Mouse (Mus musculus) testis, adult 2 months (tissue): ENCODE results near the gene Abracl. TPM values are rescaled to one million over a fixed set of nuclear protein-coding genes. Genes with fewer than 3 reads are reported as not detected.

Source experiments
- H3K27ac ChIP-seq: fragments of 200-500 bp; 2 replicates; pipeline ENCODE4 v1.5.1; 2012; ENCODE audit warnings: low read depth, low read length; ENCODE audit not compliant: control insufficient read depth, insufficient read depth
- H3K27me3 ChIP-seq: fragments of 200-500 bp; 2 replicates; pipeline ENCODE4 v1.6.1; 2012; ENCODE audit warnings: mild to moderate bottlenecking, low read length, moderate library complexity; ENCODE audit not compliant: control insufficient read depth, insufficient read depth
- H3K36me3 ChIP-seq: fragments of 200-500 bp; 2 replicates; pipeline ENCODE4 v1.6.1; 2012; ENCODE audit warnings: mild to moderate bottlenecking, low read length; ENCODE audit not compliant: control insufficient read depth, insufficient read depth
- H3K4me1 ChIP-seq: fragments of 200-500 bp; 2 replicates; pipeline ENCODE4 v1.6.1; 2012; ENCODE audit warnings: low read length; ENCODE audit not compliant: control insufficient read depth, insufficient read depth
- H3K4me3 ChIP-seq: fragments of 200-500 bp; 2 replicates; pipeline ENCODE4 v1.5.1; 2012; ENCODE audit warnings: low read depth, mild to moderate bottlenecking, low read length, moderate library complexity, mixed read lengths; ENCODE audit not compliant: control insufficient read depth
- CTCF ChIP-seq: fragments of 200-500 bp; IDR thresholded peaks from 2 replicates; pipeline ENCODE4 v1.5.1; 2012; ENCODE audit warnings: low read depth, mild to moderate bottlenecking, inconsistent platforms, low read length, moderate library complexity; ENCODE audit not compliant: control insufficient read depth, insufficient read depth, insufficient replicate concordance
- POLR2A ChIP-seq: fragments of 200-500 bp; IDR thresholded peaks from 2 replicates; pipeline ENCODE4 v1.6.1; 2012; ENCODE audit warnings: low read depth, mild to moderate bottlenecking, inconsistent platforms, low read length, moderate library complexity; ENCODE audit not compliant: control insufficient read depth
- polyA plus RNA-seq: library from polyadenylated mRNA; depleted of rRNA; stranded (reverse); fragments of >200 nt; gene quantifications from 2 replicates; pipeline ENCODE4 v1.2.3, GENCODE M21; 2012

Gene Abracl
- polyA plus RNA-seq, 1 experiment, result 6.9 TPM

DNA sequence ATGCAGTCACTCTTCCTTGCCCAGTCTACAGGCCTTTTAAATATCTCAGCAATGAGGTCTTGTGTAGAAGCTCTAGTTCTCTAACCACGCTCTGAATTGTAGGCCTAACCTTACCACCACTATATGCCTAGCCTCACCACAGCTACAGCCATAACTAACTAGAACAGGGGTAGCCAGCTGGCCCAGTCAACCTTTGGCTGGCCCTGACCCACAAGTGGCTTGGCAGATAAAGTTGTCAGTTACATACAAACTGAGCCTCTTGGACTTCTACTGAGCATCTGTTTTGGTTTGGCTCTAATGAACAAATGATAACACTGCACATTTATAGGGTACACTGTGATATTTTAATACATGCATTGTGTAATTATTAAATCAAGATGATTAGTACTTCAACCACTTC, 16.3 kb downstream of the Abracl start:
- TF ChIP-seq POLR2A (no peak), CTCF (no peak)
- H3K36me3 ChIP-seq, result no peaks in the 10 kb centered on the region
- H3K4me1 ChIP-seq, result no peaks in the 10 kb centered on the region

DNA sequence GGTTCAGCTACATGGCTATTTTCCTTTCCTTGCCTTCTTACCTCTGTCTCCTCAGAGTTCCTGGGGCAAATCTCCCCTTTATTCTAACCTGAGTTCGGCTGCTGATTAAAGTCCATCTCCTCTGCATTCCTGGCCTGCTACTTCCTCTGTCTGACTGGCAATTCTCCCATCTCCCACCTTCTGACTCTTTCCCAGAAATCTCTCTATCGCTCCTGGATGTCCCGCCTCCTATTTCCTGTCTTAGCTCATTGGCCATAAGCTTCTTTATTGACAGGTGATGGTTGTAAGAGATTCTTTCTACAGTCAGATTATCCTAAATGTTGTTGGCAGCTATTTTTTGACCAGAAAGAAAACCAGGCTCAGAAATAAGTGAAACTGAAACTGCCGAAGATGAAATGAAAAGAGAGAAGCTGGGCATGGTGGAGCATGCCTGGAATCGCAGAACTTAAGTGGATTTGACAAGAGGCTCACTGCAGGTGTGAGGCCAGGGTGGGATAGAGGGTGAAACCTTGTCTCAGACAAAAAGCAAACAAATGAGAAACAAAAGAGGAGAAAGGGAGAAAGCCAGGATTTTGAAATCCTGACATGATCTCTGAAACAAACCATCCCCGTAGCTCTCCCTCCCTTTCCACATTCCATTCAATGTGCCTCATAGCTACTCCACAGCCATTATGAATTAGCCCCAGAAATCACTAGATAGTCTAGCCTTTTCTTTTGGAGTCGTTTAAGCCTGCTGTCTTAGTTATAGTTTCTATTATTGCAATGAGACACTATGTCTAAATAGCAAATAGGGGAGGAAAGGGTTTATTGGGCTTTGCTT, 17.7 kb downstream of the Abracl start:
- no peaks in the 10 kb centered on the region for H3K4me1 ChIP-seq
- TF ChIP-seq POLR2A, result no peak
- no peak for TF ChIP-seq CTCF
- H3K27me3 ChIP-seq, result no peaks in the 10 kb centered on the region
- H3K27ac ChIP-seq, result no peak overlapping the region
- no peaks in the 10 kb centered on the region for H3K36me3 ChIP-seq
- H3K4me3 ChIP-seq, result no peak overlapping the region

More for the DNA sequence above, 16.3 kb downstream of the Abracl start:
- Histone ChIP-seq H3K4me3 (no peak overlapping the region), H3K27me3 (no peaks in the 10 kb centered on the region), H3K27ac (no peak overlapping the region)

DNA sequence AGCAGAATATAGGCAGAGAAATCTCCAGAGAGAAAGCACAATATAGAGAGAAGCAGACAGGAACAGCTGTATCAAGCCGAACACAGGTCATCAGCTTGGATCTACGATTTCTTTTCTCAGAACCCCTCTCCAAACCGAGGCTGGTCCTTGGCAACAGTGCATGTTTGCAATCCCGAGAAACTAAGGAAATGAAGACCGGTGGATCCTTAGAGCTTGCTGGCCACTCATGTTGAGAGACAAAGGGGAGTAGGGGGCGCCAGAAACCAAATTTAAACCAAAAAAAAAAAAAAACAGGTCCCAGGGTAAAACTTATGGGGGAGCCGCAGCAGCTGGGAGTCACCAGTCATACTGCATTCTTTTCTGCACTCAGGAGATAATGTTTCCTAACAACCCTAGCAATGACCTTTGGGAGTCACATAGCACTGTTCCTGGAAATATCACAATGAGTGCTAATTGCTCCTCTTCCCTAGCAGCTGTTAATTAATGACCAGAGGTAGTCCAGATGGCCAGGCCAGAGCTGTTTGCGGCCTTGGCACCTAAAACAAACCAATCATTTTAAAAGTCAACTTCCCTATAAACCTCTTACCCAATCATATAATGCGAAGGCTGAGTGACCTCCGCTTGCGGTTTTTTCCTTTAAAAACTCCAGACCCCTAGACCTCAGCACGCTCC, 19.0 kb downstream of the Abracl start:
- Histone ChIP-seq H3K4me1 (no peaks in the 10 kb centered on the region), H3K36me3 (no peaks in the 10 kb centered on the region), H3K4me3 (no peak overlapping the region), H3K27me3 (no peaks in the 10 kb centered on the region), H3K27ac (no peak overlapping the region)
- TF ChIP-seq CTCF (no peak), POLR2A (no peak)

DNA sequence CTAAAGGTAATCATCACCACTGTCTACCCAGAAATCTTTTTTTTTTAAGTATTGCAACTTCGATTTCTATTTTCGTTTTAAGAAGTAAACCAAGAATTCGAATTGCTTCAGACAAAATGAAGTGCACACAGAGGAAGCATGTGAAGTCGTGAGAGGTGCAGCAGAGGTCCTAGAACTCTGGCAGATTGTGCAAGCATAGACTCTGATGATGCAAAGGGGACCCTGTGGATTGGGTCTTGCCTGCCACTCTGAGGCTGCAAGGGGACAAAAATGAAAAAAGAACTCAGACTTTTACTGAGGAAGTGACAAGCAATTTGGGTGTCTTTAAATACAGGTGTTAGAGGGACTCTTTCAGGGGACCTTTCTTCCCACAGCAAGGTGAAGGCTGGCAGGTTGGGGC, 32.5 kb downstream of the Abracl start:
- no peaks in the 10 kb centered on the region for H3K36me3 ChIP-seq
- no peak overlapping the region for H3K4me3 ChIP-seq
- H3K27ac ChIP-seq, result no peak overlapping the region
- no peaks in the 10 kb centered on the region for H3K27me3 ChIP-seq
- no peak for TF ChIP-seq CTCF
- no peak for TF ChIP-seq POLR2A
- 0 out of 2 replicates have a peak, but pooled peaks cover 2% of the 10 kb centered on the region for H3K4me1 ChIP-seq

DNA sequence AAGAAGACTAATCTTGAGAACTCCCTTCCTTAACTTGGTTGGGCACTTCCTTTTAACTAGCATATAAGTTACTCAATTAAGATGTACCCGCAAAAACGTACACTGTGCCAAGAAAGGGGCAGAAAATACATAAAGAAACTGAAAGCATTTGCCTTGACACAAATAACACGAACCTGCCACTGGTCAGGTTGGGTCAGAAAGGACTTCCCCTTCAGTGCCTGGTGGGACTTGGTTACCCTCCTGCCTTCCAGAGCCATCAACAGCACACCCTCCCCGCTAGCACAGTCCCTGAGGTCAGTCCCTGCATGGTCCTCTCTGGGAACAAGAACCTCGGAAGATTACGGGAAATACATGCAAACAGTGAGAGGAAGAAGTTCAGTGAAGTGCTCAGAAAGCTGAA, 34.0 kb downstream of the Abracl start:
- H3K27me3 ChIP-seq, result no peaks in the 10 kb centered on the region
- H3K27ac ChIP-seq, result no peak overlapping the region
- H3K36me3 ChIP-seq, result no peaks in the 10 kb centered on the region
- TF ChIP-seq POLR2A, result no peak
- no peak for TF ChIP-seq CTCF
- H3K4me1 ChIP-seq, result 0 out of 2 replicates have a peak, but pooled peaks cover 2% of the 10 kb centered on the region
- H3K4me3 ChIP-seq, result no peak overlapping the region

DNA sequence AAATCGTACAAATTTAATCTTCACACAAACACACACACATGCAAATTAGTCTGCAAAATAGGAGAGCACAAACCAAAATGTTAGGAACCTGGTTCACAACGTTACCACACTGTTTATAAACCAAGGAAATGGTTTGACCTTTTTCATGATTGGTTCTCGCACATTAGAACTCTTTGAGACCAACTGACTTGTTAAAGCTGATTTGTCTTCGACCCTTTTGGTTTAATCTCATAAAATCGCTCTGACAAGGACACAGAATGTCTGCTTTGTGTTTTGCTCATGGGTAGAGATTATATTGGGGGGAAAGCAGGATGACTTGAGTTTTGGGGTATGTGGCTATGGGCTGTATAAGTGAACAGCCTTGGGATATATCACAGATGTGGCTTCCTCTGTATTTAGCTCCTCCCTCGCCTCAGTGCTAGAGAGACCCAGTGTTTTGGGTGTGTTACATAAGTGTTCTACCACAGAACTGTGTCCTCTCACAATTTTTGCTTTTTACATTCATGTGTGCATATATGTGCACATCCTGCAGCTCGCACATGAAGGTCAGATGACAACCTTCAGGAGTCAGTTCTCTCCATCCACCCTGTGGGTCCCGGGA, 35.2 kb downstream of the Abracl start:
- Histone ChIP-seq H3K27ac (no peak overlapping the region), H3K4me3 (no peak overlapping the region), H3K36me3 (no peaks in the 10 kb centered on the region), H3K4me1 (0 out of 2 replicates have a peak, but pooled peaks cover 2% of the 10 kb centered on the region), H3K27me3 (no peaks in the 10 kb centered on the region)
- TF ChIP-seq CTCF, result no peak
- TF ChIP-seq POLR2A, result no peak

DNA sequence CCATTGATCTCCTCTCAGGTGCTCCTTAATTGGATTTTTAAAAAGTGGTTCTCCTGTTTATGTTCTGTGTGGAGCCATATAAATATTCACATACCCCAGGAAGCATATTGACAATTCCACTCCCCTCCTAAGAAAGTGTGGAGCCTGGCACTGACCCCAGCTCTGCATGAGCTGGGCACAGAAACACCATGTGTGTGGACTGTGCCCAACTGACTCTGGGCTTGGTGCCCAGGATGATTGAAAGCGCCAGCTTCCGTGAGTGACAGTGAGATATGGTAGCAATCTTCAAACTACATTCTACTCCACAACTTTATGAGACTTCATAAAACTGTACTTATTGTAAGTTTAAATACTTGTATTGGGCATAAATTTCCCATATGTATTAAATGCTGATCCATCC, 39.8 kb downstream of the Abracl start:
- H3K27me3 ChIP-seq, result no peaks in the 10 kb centered on the region
- H3K27ac ChIP-seq, result no peak overlapping the region
- no peaks in the 10 kb centered on the region for H3K36me3 ChIP-seq
- TF ChIP-seq CTCF (no peak), POLR2A (no peak)
- H3K4me3 ChIP-seq, result no peak overlapping the region
- no peaks in the 10 kb centered on the region for H3K4me1 ChIP-seq
